Mouse (Mus musculus): ENCODE data around the gene Osbpl3. TPM values are rescaled to one million over a fixed set of nuclear protein-coding genes. Genes with fewer than 3 reads are reported as not detected.

The Osbpl3 gene
- polyA plus RNA-seq, 1 experiment from 2014 or later, result 7.3 TPM

DNA sequence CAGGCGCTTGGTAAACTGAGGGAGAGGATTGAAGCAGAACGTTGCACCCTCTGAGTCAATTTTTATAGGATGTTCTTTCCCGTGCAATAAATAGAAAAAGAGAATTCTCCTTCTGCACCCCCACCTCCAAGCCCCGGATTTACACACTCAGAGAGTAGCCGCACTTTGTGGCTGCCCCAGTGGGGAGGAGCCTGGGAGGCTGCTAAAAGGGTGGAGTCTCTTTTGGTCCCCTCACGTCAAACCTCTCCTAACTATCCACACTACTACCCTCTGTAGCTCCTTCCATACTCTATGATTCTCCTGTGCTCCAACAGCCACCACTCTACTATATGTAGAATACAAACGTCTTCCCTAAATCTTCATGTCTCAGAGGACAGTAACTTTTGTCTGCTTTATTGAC is 193.7 kb downstream of the Osbpl3 start:
- WGBS, result 24% methylated on average over 7 of the region's 7 CpGs

DNA sequence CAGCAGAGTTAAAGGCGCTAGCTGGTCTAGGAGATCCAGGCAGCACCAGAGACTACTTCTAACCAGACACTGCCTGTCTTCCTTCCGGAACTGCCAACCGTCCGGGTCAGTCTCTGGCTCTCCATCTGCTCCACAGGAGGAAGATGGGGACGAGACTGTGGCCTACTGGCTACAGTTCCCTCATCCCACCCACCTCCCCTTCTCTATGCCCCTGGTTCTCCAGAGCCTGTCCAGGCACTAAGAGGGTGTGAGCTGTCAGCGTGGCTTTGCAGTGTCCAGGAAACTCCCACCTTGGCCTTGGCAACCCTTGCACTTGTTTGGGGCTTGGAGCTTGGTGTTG is 194.1 kb downstream of the Osbpl3 start:
- WGBS, result 1% methylated on average over 6 of the region's 6 CpGs
- Histone ChIP-seq H3K27ac (peak overlapping the region; percentile 87), H3K4me1 (peaks cover 21% of the 10 kb centered on the region)

More for the DNA sequence above, 193.7 kb downstream of the Osbpl3 start:
- DNase-seq (ENCODE audit: extremely low spot score, low spot score), result no peak
- H3K9me3 ChIP-seq, result no peaks in the 10 kb centered on the region
- no peaks in the 10 kb centered on the region for H3K36me3 ChIP-seq (replicated peaks)
- peak overlapping the region; percentile 87 for H3K27ac ChIP-seq
- H3K27me3 ChIP-seq (ENCODE audit: poor library complexity, severe bottlenecking), result no peaks in the 10 kb centered on the region
- H3K4me1 ChIP-seq, result peaks cover 21% of the 10 kb centered on the region
- peak overlapping the region; percentile 66 for H3K4me3 ChIP-seq

DNA sequence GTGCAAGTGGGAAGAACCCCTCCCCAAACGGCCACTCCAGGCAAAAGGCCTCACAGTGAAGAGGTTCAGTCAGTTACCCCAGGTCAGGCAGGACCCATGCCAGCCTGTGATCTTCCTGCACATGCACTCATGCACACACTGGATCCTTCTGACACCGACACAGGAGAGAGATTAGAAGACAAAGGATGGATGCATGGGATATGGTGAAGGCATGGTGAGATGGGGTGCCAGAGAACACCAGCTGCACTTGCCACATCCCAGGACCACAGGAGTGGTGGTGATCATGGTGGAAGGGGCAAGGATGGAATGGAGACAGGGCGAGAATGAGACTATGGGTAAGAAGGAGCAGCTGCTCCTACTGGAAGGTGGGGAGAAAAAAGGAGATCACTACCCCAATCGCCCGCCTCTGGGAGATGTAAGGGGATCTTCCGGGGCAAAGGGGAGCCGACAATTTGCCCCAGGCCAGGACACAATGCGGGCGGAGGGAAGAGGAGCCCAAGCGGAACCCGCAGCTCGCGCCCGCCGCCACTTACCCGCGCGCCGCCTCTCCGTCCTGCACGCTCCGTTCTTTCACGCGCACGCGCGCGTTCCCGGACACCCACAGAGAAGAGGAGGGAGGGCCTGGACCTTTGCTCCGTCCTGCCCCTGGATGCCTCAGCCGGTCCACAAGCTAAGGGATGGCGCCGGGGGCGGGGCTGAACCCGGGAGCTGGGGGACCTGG is 194.6 kb downstream of the Osbpl3 start:
- peak; percentile 82 for DNase-seq (ENCODE audit: extremely low spot score, low spot score)
- 1% methylated on average over 35 of the region's 35 CpGs for WGBS
- Histone ChIP-seq H3K27me3 (ENCODE audit: poor library complexity, severe bottlenecking) (no peaks in the 10 kb centered on the region), H3K36me3 (replicated peaks) (no peaks in the 10 kb centered on the region), H3K4me3 (peak overlapping the region; percentile 66), H3K27ac (peak overlapping the region; percentile 87), H3K9me3 (no peaks in the 10 kb centered on the region), H3K4me1 (peaks cover 21% of the 10 kb centered on the region)

More for the DNA sequence above, 194.1 kb downstream of the Osbpl3 start:
- H3K4me3 ChIP-seq, result peak overlapping the region; percentile 66
- H3K36me3 ChIP-seq (replicated peaks), result no peaks in the 10 kb centered on the region
- no peak for DNase-seq (ENCODE audit: extremely low spot score, low spot score)
- no peaks in the 10 kb centered on the region for H3K9me3 ChIP-seq
- H3K27me3 ChIP-seq (ENCODE audit: poor library complexity, severe bottlenecking), result no peaks in the 10 kb centered on the region

DNA sequence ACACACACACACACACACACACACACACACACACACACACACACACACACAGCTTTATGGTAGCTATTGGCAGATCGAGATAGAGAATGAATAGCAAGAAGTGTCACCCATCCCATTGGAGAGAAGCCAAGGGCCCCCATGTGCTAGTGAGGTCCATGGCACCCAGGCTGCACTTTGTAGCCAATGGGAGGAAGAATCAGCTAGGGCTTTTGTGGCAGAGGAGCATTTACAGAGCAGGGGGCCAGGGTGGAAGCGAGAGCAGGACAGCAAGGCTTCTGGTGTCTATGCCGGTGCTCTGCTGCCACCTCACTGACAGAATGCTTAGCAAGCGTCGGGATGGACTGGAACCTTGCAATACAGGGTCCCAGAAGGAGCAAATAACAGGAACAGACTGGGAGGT is 200.6 kb downstream of the Osbpl3 start:
- DNase-seq (ENCODE audit: extremely low spot score, low spot score), result no peak
- H3K27me3 ChIP-seq (ENCODE audit: poor library complexity, severe bottlenecking), result no peaks in the 10 kb centered on the region
- H3K36me3 ChIP-seq (replicated peaks), result no peaks in the 10 kb centered on the region
- WGBS, result 85% methylated on average over 5 of the region's 5 CpGs
- H3K4me3 ChIP-seq, result no peak overlapping the region
- H3K4me1 ChIP-seq, result no peaks in the 10 kb centered on the region
- H3K27ac ChIP-seq, result no peak overlapping the region
- H3K9me3 ChIP-seq, result no peaks in the 10 kb centered on the region

DNA sequence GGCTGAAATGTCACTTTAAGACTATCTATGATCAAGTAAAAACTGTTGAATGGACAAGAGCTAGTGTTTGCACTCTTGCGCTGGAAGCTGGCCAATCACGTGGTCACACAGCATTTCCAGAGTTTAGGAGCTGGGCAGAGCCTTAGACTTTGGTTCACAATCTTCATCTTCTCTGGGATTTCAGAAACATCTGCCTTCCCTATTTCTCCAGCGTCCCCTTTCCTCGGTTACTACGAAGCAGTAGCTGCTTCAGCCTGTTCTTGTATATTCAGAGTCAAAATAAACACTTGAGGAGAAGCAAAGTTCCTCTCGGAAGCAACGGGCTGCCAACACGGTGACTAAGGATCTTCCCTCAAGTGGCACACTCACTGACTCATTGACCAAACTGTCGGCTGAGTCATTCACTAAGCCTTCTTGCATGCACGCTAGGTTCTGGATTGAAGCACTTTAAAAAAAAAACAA is 201.2 kb downstream of the Osbpl3 start:
- Histone ChIP-seq H3K27me3 (ENCODE audit: poor library complexity, severe bottlenecking) (no peaks in the 10 kb centered on the region), H3K36me3 (replicated peaks) (no peaks in the 10 kb centered on the region), H3K9me3 (no peaks in the 10 kb centered on the region), H3K4me1 (no peaks in the 10 kb centered on the region), H3K27ac (no peak overlapping the region), H3K4me3 (no peak overlapping the region)
- 85% methylated on average over 10 of the region's 10 CpGs for whole genome bisulfite sequencing
- DNase-seq (ENCODE audit: extremely low spot score, low spot score), result no peak

DNA sequence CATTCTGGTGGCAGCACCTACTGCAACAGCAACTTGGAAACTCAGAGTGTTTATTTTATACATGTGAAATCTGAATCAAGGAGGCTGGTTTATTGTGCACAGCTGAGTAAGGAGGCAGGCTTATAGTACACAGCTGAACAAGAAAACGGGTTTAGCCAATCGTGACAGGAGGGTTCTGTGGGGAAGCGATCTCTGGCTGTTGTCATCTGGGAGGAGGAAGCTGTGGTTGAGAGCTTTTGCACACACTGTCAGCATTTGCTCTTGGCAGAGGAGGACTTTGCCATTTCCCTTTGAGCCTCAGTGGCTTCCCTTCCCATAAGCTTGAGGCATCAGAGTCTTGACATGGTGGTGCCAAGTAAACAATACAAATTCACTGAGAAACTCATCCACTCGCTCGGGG is 203.3 kb downstream of the Osbpl3 start:
- WGBS, result 79% methylated on average over 5 of the region's 5 CpGs
- Histone ChIP-seq H3K4me1 (no peaks in the 10 kb centered on the region), H3K36me3 (replicated peaks) (no peaks in the 10 kb centered on the region), H3K27me3 (ENCODE audit: poor library complexity, severe bottlenecking) (no peaks in the 10 kb centered on the region), H3K9me3 (no peaks in the 10 kb centered on the region), H3K4me3 (no peak overlapping the region), H3K27ac (no peak overlapping the region)
- no peak for DNase-seq (ENCODE audit: extremely low spot score, low spot score)

DNA sequence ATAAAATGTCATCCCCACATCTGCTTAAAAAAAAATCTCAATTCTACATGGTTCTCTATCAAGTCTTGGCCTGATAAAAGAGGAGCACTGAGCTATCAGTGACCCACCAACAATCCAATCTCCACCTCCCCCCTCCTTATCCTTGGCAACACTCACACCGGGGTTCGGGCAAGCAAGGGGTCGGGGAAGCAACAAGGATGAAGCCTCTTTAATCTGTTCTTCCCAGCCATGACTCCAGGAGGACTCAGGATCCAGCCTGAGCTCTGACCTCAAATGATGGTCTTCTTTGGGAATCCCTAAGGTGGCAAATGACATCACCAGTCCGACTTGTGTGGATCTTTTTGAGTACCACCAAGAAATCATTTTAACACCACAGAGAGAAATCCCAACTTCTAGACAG is 208.2 kb downstream of the Osbpl3 start:
- H3K9me3 ChIP-seq, result no peaks in the 10 kb centered on the region
- H3K27me3 ChIP-seq (ENCODE audit: poor library complexity, severe bottlenecking), result no peaks in the 10 kb centered on the region
- H3K36me3 ChIP-seq (replicated peaks), result no peaks in the 10 kb centered on the region
- DNase-seq (ENCODE audit: extremely low spot score, low spot score), result no peak
- 91% methylated on average over 4 of the region's 4 CpGs for WGBS
- H3K27ac ChIP-seq, result no peak overlapping the region
- no peaks in the 10 kb centered on the region for H3K4me1 ChIP-seq
- H3K4me3 ChIP-seq, result no peak overlapping the region

DNA sequence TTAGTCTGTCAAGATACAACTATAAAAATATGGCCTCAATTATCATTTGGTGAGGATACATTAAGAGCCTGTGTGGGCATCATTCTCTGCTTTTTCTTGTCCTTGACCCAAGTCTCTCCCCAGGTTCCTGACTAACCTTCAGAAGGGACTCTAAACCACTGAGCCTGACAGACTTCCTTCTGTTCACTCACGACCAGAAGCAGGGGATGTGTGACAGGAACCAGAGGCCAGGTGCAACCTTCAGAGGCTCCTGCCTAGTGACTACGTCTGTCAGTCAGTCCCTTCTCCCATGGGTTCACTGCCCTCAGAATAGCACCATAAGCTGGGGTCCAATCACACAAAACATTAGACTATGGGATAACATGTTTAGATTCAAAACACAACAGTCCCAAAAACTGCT is 208.6 kb downstream of the Osbpl3 start:
- 88% methylated on average over 2 of the region's 2 CpGs for WGBS
- no peaks in the 10 kb centered on the region for H3K36me3 ChIP-seq (replicated peaks)

DNA sequence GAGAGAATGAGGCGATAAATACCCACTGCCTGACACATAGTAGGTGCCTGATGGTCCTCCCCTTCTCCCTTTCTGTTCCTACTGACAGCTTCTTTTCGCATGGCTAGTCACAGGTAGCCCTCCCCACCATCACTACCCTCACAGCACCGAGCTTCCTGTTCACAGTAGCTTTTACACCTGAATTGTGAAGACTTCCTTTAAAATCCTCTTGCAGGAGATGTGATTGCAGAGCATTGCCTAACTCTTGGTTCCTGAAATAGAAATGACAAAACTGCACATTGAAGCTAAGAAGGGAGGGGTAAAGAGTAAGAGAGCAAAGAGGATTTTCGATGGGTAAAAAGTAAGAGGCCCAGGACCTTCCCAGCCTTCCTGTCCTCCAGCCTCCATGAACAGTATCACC is 211.0 kb downstream of the Osbpl3 start:
- H3K27me3 ChIP-seq (ENCODE audit: poor library complexity, severe bottlenecking), result no peaks in the 10 kb centered on the region
- no peak for DNase-seq (ENCODE audit: extremely low spot score, low spot score)
- no peaks in the 10 kb centered on the region for H3K36me3 ChIP-seq (replicated peaks)
- no peak overlapping the region for H3K27ac ChIP-seq
- no peaks in the 10 kb centered on the region for H3K9me3 ChIP-seq
- 84% methylated on average over 4 of the region's 4 CpGs for WGBS
- H3K4me1 ChIP-seq, result no peaks in the 10 kb centered on the region
- no peak overlapping the region for H3K4me3 ChIP-seq

More for the DNA sequence above, 208.6 kb downstream of the Osbpl3 start:
- H3K4me3 ChIP-seq, result no peak overlapping the region
- no peaks in the 10 kb centered on the region for H3K27me3 ChIP-seq (ENCODE audit: poor library complexity, severe bottlenecking)
- H3K9me3 ChIP-seq, result no peaks in the 10 kb centered on the region
- DNase-seq (ENCODE audit: extremely low spot score, low spot score), result no peak
- H3K4me1 ChIP-seq, result no peaks in the 10 kb centered on the region
- no peak overlapping the region for H3K27ac ChIP-seq

DNA sequence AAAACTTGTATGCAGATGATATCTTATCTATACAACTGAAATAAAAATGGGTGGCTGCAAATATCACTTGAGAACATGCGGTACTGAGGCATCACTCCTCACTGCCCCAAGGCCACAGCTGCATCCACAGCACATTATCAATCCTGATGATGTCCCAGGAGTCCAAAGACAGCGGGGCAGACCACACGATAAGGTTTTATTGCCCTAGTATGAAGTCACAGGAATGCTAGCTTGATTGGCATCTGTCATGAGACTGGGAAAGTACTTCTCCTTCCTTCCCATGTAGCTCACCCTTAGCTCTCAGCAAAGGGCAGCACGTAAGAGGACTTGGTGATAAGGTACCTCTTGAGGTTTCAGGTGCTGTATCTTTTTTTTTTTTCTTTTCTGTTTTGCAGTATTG is 211.9 kb downstream of the Osbpl3 start:
- Histone ChIP-seq H3K27ac (no peak overlapping the region), H3K4me3 (no peak overlapping the region), H3K27me3 (ENCODE audit: poor library complexity, severe bottlenecking) (no peaks in the 10 kb centered on the region), H3K9me3 (no peaks in the 10 kb centered on the region), H3K36me3 (replicated peaks) (no peaks in the 10 kb centered on the region), H3K4me1 (no peaks in the 10 kb centered on the region)
- DNase-seq (ENCODE audit: extremely low spot score, low spot score), result no peak
- 94% methylated on average over 4 of the region's 4 CpGs for WGBS

Other genes starting within 250 kb of the Osbpl3 start
- 57.2 and 59.1 TPM in 2 replicates for gene Gsdme, start 192.3 kb downstream of the Osbpl3 start, polyA plus RNA-seq (2016; fragmentation: Nextera tagmentation; extraction: Ambion mirVana)
- gene Cycs, start 110.3 kb upstream of the Osbpl3 start, polyA plus RNA-seq (2016; fragmentation: Nextera tagmentation; extraction: Ambion mirVana), result 84.4 and 84.9 TPM in 2 replicates
- gene 4921507P07Rik, start 140.4 kb upstream of the Osbpl3 start, polyA plus RNA-seq (2016; fragmentation: Nextera tagmentation; extraction: Ambion mirVana), result 0.36 and 0.60 TPM in 2 replicates
- gene Npvf, start 198.2 kb upstream of the Osbpl3 start, polyA plus RNA-seq (2016; fragmentation: Nextera tagmentation; extraction: Ambion mirVana), result not detected in 2 replicates